Mouse (Mus musculus): ENCODE measurements at regions not wholly inside any gene's neighbourhood (a gene's known extent, or its start where the extent isn't known, plus 50 kb on each side); places are given as distances from the start of the nearest gene placed in this dataset.

GRCm38 (mm10) chr8:78877423-78877822 is 56.5 kb upstream of the Lsm6 start:
- no peaks in the 10 kb centered on the region for H3K27me3 ChIP-seq
- H3K9me3 ChIP-seq (replicated peaks): no peaks in the 10 kb centered on the region
- no peak overlapping the region for H3K9ac ChIP-seq
- no peak overlapping the region for H3K4me3 ChIP-seq
- H3K27ac ChIP-seq: no peak overlapping the region
- no peak overlapping the region for H3K4me2 ChIP-seq
- no peaks in the 10 kb centered on the region for H3K36me3 ChIP-seq (ENCODE audit: poor library complexity, severe bottlenecking)
- no peaks in the 10 kb centered on the region for H3K4me1 ChIP-seq
- 78% methylated on average over 3 of the region's 3 CpGs for WGBS
- ATAC-seq: no peak

- no peaks in the 10 kb centered on the region for H3K36me3 ChIP-seq (ENCODE audit: poor library complexity, severe bottlenecking)
- no peak overlapping the region for H3K4me3 ChIP-seq
- H3K4me2 ChIP-seq: no peak overlapping the region
- H3K9ac ChIP-seq: no peak overlapping the region
- 91% methylated on average over 6 of the region's 6 CpGs for WGBS
- no peaks in the 10 kb centered on the region for H3K9me3 ChIP-seq (replicated peaks)
- no peak overlapping the region for H3K27ac ChIP-seq
- no peaks in the 10 kb centered on the region for H3K27me3 ChIP-seq
- no peaks in the 10 kb centered on the region for H3K4me1 ChIP-seq
- no peak for ATAC-seq
Measured at GRCm38 (mm10) chr8:78889708-78890107, 68.8 kb upstream of the Lsm6 start.

DNA sequence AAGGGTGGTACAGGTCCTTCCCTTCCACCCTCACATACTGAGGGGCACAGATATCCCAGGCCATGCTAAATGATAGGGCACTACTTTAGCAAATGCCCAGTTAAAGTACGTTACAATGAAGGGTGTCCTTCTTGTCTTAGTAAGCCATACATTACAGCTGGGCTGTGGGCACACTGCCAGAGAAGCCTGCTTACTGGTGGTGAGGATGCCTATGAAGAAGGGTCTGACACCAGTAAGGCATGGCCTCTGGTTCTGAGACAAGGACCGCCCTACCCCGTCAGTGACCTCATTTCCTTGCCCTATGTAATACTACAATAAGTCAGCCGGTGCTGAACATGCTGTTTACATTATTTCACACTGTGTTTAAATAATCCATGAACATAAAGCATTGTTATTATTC is 69.6 kb upstream of the Lsm6 start:
- Histone ChIP-seq H3K4me3 (no peak overlapping the region), H3K36me3 (ENCODE audit: poor library complexity, severe bottlenecking) (no peaks in the 10 kb centered on the region), H3K4me2 (no peak overlapping the region), H3K9ac (no peak overlapping the region), H3K27me3 (no peaks in the 10 kb centered on the region), H3K4me1 (no peaks in the 10 kb centered on the region), H3K27ac (no peak overlapping the region), H3K9me3 (replicated peaks) (no peaks in the 10 kb centered on the region)
- WGBS: 80% methylated on average over 4 of the region's 4 CpGs
- ATAC-seq: no peak

GRCm38 (mm10) chr8:78899887-78900286 is 78.9 kb upstream of the Lsm6 start:
- 29% methylated on average over 7 of the region's 7 CpGs for WGBS
- H3K9me3 ChIP-seq (replicated peaks): no peaks in the 10 kb centered on the region
- H3K4me1 ChIP-seq: no peaks in the 10 kb centered on the region
- no peak overlapping the region for H3K27ac ChIP-seq
- ATAC-seq: peak; percentile 62; the same call in 1 of the 2 replicates
- no peaks in the 10 kb centered on the region for H3K36me3 ChIP-seq (ENCODE audit: poor library complexity, severe bottlenecking)
- no peak overlapping the region for H3K4me3 ChIP-seq
- no peaks in the 10 kb centered on the region for H3K27me3 ChIP-seq
- no peak overlapping the region for H3K4me2 ChIP-seq
- no peak overlapping the region for H3K9ac ChIP-seq

DNA sequence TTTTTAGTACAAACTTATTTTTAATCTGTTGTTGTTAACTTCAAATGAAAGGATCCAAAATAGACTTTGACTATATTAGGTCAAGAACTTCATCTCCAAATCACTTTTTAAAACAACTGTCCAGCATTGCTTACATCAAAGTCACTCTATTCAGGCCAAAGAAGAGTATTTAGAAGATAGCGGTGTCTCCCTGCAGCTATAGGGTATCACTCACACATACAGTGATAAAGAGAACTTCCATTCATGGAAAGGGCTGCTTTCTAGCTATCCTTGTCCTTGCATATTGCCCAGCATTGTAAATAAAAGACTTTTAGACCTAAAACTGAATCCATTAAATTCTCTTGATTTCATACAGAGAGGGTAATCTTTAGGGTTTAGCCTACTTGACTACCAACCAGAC is 82.1 kb upstream of the Lsm6 start:
- H3K9me3 ChIP-seq (replicated peaks): no peaks in the 10 kb centered on the region
- no peak overlapping the region for H3K9ac ChIP-seq
- WGBS: 97% methylated on average over 1 of the region's 1 CpGs
- no peak overlapping the region for H3K4me2 ChIP-seq
- ATAC-seq: no peak
- no peaks in the 10 kb centered on the region for H3K36me3 ChIP-seq (ENCODE audit: poor library complexity, severe bottlenecking)
- H3K27ac ChIP-seq: no peak overlapping the region
- H3K27me3 ChIP-seq: no peaks in the 10 kb centered on the region
- no peak overlapping the region for H3K4me3 ChIP-seq
- no peaks in the 10 kb centered on the region for H3K4me1 ChIP-seq

GRCm38 (mm10) chr8:78907918-78908317 is 87.0 kb upstream of the Lsm6 start:
- Histone ChIP-seq H3K27me3 (no peaks in the 10 kb centered on the region), H3K36me3 (ENCODE audit: poor library complexity, severe bottlenecking) (no peaks in the 10 kb centered on the region), H3K9ac (no peak overlapping the region), H3K4me3 (no peak overlapping the region), H3K4me1 (no peaks in the 10 kb centered on the region), H3K9me3 (replicated peaks) (no peaks in the 10 kb centered on the region), H3K27ac (no peak overlapping the region), H3K4me2 (no peak overlapping the region)
- no peak for ATAC-seq
- WGBS: 86% methylated on average over 1 of the region's 1 CpGs

DNA sequence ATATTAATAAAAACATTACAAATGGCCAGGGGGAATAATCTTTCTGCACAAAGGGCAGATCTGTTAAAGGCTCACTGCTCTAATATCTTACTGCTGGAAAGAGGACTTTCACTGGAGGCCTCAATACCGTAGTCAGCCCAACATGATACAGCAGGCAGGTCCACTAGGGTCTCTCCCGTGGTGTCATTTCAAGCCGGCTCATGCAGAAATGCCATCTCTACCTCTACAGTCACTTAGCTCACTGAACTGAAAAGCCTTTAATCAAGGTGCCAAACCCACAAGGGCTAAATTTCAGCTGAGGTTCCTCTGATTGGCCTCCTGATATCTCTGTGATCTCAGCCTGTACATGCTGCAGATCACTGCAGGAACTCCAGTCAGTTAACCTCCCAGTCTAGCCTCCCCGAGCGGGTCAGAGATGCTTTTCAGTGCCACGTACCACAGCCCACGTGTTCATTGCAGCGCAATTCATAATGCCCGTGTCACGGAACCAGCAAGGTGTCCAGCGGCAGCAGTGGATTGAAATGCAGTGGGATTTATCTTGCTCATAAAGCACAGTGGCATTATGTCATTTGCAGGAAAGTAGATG is 90.4 kb upstream of the Lsm6 start:
- Histone ChIP-seq H3K4me1 (no peaks in the 10 kb centered on the region), H3K9me3 (replicated peaks) (no peaks in the 10 kb centered on the region), H3K4me3 (no peak overlapping the region), H3K27ac (no peak overlapping the region), H3K9ac (no peak overlapping the region), H3K36me3 (ENCODE audit: poor library complexity, severe bottlenecking) (no peaks in the 10 kb centered on the region), H3K27me3 (no peaks in the 10 kb centered on the region), H3K4me2 (no peak overlapping the region)
- WGBS: 90% methylated on average over 11 of the region's 11 CpGs
- ATAC-seq: no peak

- Histone ChIP-seq H3K4me2 (no peak overlapping the region), H3K36me3 (ENCODE audit: poor library complexity, severe bottlenecking) (no peaks in the 10 kb centered on the region), H3K9me3 (replicated peaks) (no peaks in the 10 kb centered on the region), H3K4me1 (no peaks in the 10 kb centered on the region), H3K9ac (no peak overlapping the region), H3K27me3 (no peaks in the 10 kb centered on the region), H3K4me3 (no peak overlapping the region), H3K27ac (no peak overlapping the region)
- ATAC-seq: no peak
- 42% methylated on average over 5 of the region's 5 CpGs for WGBS
Measured at GRCm38 (mm10) chr8:78912470-78912869, 91.5 kb upstream of the Lsm6 start.

- no peak for ATAC-seq
- H3K4me3 ChIP-seq: no peak overlapping the region
- no peaks in the 10 kb centered on the region for H3K4me1 ChIP-seq
- H3K9ac ChIP-seq: no peak overlapping the region
- no peak overlapping the region for H3K27ac ChIP-seq
- no peak overlapping the region for H3K4me2 ChIP-seq
- H3K27me3 ChIP-seq: no peaks in the 10 kb centered on the region
- no peaks in the 10 kb centered on the region for H3K36me3 ChIP-seq (ENCODE audit: poor library complexity, severe bottlenecking)
- H3K9me3 ChIP-seq (replicated peaks): no peaks in the 10 kb centered on the region
- WGBS: 92% methylated on average over 5 of the region's 5 CpGs
Measured at GRCm38 (mm10) chr8:78913823-78914222, 92.9 kb upstream of the Lsm6 start.

- 80% methylated on average over 9 of the region's 9 CpGs for WGBS
- Histone ChIP-seq H3K4me3 (no peak overlapping the region), H3K9me3 (replicated peaks) (no peaks in the 10 kb centered on the region), H3K9ac (no peak overlapping the region), H3K27me3 (no peaks in the 10 kb centered on the region), H3K4me1 (no peaks in the 10 kb centered on the region), H3K36me3 (ENCODE audit: poor library complexity, severe bottlenecking) (no peaks in the 10 kb centered on the region), H3K4me2 (no peak overlapping the region), H3K27ac (no peak overlapping the region)
- ATAC-seq: no peak
Measured at GRCm38 (mm10) chr8:78930610-78931397, 97.4 kb upstream of the Zfp827 start.

DNA sequence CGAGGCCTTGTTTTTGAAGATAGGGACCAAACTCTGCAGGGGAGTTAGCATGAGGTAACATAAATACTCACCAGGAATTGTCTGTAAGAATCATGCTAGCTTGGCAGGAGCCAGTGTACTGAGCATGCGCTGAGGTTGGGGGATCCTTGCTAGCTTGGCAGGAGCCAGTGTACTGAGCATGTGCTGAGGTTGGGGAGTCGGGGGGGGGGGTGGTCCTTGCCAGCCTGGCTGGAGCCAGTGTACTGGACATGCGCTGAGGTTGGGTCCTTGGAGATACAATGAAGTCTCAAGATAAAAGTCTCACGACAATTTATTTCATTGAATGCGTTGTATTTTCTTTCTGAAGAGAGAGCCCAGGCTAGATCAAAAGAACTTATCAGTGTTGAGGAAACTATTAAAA is 96.2 kb upstream of the Zfp827 start:
- no peaks in the 10 kb centered on the region for H3K9me3 ChIP-seq (replicated peaks)
- no peaks in the 10 kb centered on the region for H3K36me3 ChIP-seq (ENCODE audit: poor library complexity, severe bottlenecking)
- no peak overlapping the region for H3K9ac ChIP-seq
- H3K27ac ChIP-seq: no peak overlapping the region
- H3K4me1 ChIP-seq: no peaks in the 10 kb centered on the region
- ATAC-seq: no peak
- WGBS: 81% methylated on average over 6 of the region's 6 CpGs
- no peak overlapping the region for H3K4me2 ChIP-seq
- no peak overlapping the region for H3K4me3 ChIP-seq
- no peaks in the 10 kb centered on the region for H3K27me3 ChIP-seq

- no peaks in the 10 kb centered on the region for H3K27me3 ChIP-seq
- WGBS: 75% methylated on average over 2 of the region's 2 CpGs
Measured at GRCm38 (mm10) chr8:78940049-78940448, 88.2 kb upstream of the Zfp827 start.

GRCm38 (mm10) chr8:78941558-78941957 is 86.7 kb upstream of the Zfp827 start:
- no peak for ATAC-seq
- Histone ChIP-seq H3K36me3 (ENCODE audit: poor library complexity, severe bottlenecking) (no peaks in the 10 kb centered on the region), H3K4me2 (no peak overlapping the region), H3K9me3 (replicated peaks) (no peaks in the 10 kb centered on the region), H3K27ac (no peak overlapping the region), H3K27me3 (no peaks in the 10 kb centered on the region), H3K4me3 (no peak overlapping the region), H3K4me1 (no peaks in the 10 kb centered on the region), H3K9ac (no peak overlapping the region)
- 92% methylated on average over 4 of the region's 4 CpGs for WGBS

More at GRCm38 (mm10) chr8:78940049-78940448, 88.2 kb upstream of the Zfp827 start:
- H3K36me3 ChIP-seq (ENCODE audit: poor library complexity, severe bottlenecking): no peaks in the 10 kb centered on the region
- ATAC-seq: no peak
- no peaks in the 10 kb centered on the region for H3K4me1 ChIP-seq
- no peak overlapping the region for H3K27ac ChIP-seq
- H3K9me3 ChIP-seq (replicated peaks): no peaks in the 10 kb centered on the region
- no peak overlapping the region for H3K9ac ChIP-seq
- no peak overlapping the region for H3K4me2 ChIP-seq
- H3K4me3 ChIP-seq: no peak overlapping the region

All from forebrain, embryonic 13.5 days (tissue).